Mouse (Mus musculus) skeletal muscle tissue, postnatal 0 days (tissue): ENCODE measurements around the gene Olfr1350. TPM values are rescaled to one million over a fixed set of nuclear protein-coding genes. Genes with fewer than 3 reads are reported as not detected.

Source experiments
- polyA plus RNA-seq: library from polyadenylated mRNA; unstranded; fragments of >200 nt; fragmentation: Nextera tagmentation; extraction: Ambion mirVana; gene quantifications from 2 replicates; pipeline ENCODE4 v1.2.1, GENCODE M21; 2015

The Olfr1350 gene
- polyA plus RNA-seq, result not detected in 2 replicates

DNA sequence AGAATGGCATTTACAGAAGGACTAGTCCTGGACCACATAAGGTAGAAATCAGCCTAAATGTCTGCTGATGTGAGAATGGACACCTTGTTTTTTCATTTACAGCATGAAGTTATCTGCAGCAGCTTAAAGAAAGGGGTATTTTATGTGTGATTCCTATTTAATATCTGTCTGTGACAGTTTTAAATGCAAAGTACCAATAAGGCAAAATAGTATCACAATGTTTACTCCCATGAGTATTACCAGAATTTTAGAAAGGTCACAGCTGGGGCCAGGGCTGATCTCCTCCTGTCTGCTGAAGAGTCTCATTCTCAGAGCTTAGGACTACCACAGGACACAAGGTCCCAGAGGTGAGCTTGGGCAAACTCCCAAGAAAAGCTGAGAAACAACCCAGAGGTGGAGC lies at the start of gene Olfr1350:
Gene Olfr1350 (plus strand): TSS at position 301 of the 400 bp plus-strand sequence.

DNA sequence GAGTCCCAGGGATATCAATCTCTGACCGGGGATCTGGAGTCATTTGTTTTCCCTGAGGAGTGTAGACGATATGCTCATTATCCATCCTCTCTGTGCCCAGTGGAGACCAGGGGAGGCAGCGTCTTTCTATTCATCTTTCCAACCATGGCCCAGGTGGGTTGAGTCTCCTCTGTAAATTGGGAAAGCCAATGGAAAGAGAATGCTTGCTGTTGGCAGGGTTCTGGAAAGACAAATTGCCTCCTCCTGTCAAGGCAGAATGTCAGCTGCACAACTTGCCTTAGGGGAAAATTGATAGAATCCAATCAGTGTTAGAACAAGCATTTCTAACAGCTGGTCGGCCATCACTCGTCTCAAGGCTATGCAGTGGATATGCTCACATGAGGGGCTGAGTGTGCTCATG lies 41.8 kb upstream of the Olfr1350 start, which contains the start of gene Olfr1349:
Gene Olfr1349 (minus strand): TSS at position 101 of the 400 bp plus-strand sequence.

Other genes with a start within 250 kb of the Olfr1350 start
- gene Zfp583, start 233.6 kb upstream of the Olfr1350 start, polyA plus RNA-seq, result 1.4 and 2.3 TPM in 2 replicates
- gene Gm3854, start 221.1 kb upstream of the Olfr1350 start, polyA plus RNA-seq, result 0.18 and 0.34 TPM in 2 replicates
- gene Zfp78, start 201.6 kb upstream of the Olfr1350 start, polyA plus RNA-seq, result 0.63 and 1.4 TPM in 2 replicates
- 6.1 and 6.8 TPM in 2 replicates for gene Zfp28, start 181.5 kb upstream of the Olfr1350 start, polyA plus RNA-seq
- not detected in 2 replicates for gene Smim17, start 166.1 kb upstream of the Olfr1350 start, polyA plus RNA-seq
- not detected in 2 replicates for gene Gm20715, start 154.6 kb upstream of the Olfr1350 start, polyA plus RNA-seq
- gene Olfr1344, start 126.2 kb upstream of the Olfr1350 start, polyA plus RNA-seq, result not detected in 2 replicates
- gene Olfr1336, start 108.7 kb upstream of the Olfr1350 start, polyA plus RNA-seq, result not detected in 2 replicates
- not detected in 2 replicates for gene Olfr1346, start 97.7 kb upstream of the Olfr1350 start, polyA plus RNA-seq
- not detected in 2 replicates for gene Olfr5, start 77.9 kb upstream of the Olfr1350 start, polyA plus RNA-seq
- gene Olfr1347, start 65.1 kb upstream of the Olfr1350 start, polyA plus RNA-seq, result not detected in 2 replicates
- not detected in 2 replicates for gene Olfr1348, start 56.1 kb upstream of the Olfr1350 start, polyA plus RNA-seq
- gene Olfr1349, start 41.9 kb upstream of the Olfr1350 start, polyA plus RNA-seq, result not detected in 2 replicates
- gene Zim1, start 131.6 kb downstream of the Olfr1350 start, polyA plus RNA-seq, result 27.3 and 34.9 TPM in 2 replicates
- gene Peg3, start 165.6 kb downstream of the Olfr1350 start, polyA plus RNA-seq, result 182 and 198 TPM in 2 replicates
- 15.9 and 18.9 TPM in 2 replicates for gene Usp29, start 165.7 kb downstream of the Olfr1350 start, polyA plus RNA-seq